Mouse (Mus musculus) heart, embryonic 10.5 days (tissue): ENCODE results near the gene Tti1. TPM values are rescaled to one million over a fixed set of nuclear protein-coding genes. Genes with fewer than 3 reads are reported as not detected.

Experiments
- DNase-seq: peaks from one replicate; pipeline ENCODE4 v3.0.0-alpha.2; 2017; ENCODE audit warnings: low spot score
- H3K27ac ChIP-seq: fragments of 300-500 bp; sonication (generic); 2 replicates; pipeline ENCODE4 v1.5.1; 2016; ENCODE audit warnings: mild to moderate bottlenecking
- H3K27me3 ChIP-seq: fragments of 300-500 bp; sonication (generic); 2 replicates; pipeline ENCODE4 v1.6.1; 2016; ENCODE audit warnings: mild to moderate bottlenecking; ENCODE audit not compliant: poor library complexity, insufficient read depth, severe bottlenecking
- H3K36me3 ChIP-seq: fragments of 300-500 bp; sonication (generic); 2 replicates; pipeline ENCODE4 v1.6.1; 2016; ENCODE audit warnings: mild to moderate bottlenecking, moderate library complexity
- H3K4me1 ChIP-seq: fragments of 300-500 bp; sonication (generic); 2 replicates; pipeline ENCODE4 v1.6.1; 2016; ENCODE audit warnings: mild to moderate bottlenecking
- H3K4me3 ChIP-seq: fragments of 300-500 bp; sonication (generic); 2 replicates; pipeline ENCODE4 v1.5.1; 2016; ENCODE audit warnings: mild to moderate bottlenecking, moderate library complexity
- H3K9me3 ChIP-seq: fragments of 300-500 bp; sonication (generic); 2 replicates; pipeline ENCODE4 v1.6.1; 2016; ENCODE audit warnings: mild to moderate bottlenecking, moderate library complexity
- WGBS: fragments of 180-500 bp; shearing (Covaris S2); methylation state at CpG from one replicate; pipeline ENCODE4 v1.1.7; 2016; 5-methylcytosine and 5-hydroxymethylcytosine counted together
- polyA plus RNA-seq: library from polyadenylated mRNA; unstranded; fragments of >200 nt; fragmentation: Nextera tagmentation; extraction: Ambion mirVana; gene quantifications from 2 replicates; pipeline ENCODE4 v1.2.1, GENCODE M21; 2016

Tti1 gene
- polyA plus RNA-seq, 1 experiment from 2014 or later: 30.5 TPM

GRCm38 (mm10) chr2:158035813-158036212 is 7.6 kb upstream of the Tti1 start:
- Histone ChIP-seq H3K27me3 (no peaks in the 10 kb centered on the region), H3K4me3 (no peak overlapping the region), H3K36me3 (peaks cover 20% of the 10 kb centered on the region), H3K27ac (no peak overlapping the region), H3K4me1 (peaks cover 25% of the 10 kb centered on the region), H3K9me3 (no peaks in the 10 kb centered on the region)
- DNase-seq: no peak
- WGBS: 85% methylated on average over 2 of the region's 2 CpGs

- no peaks in the 10 kb centered on the region for H3K36me3 ChIP-seq
- peak overlapping the region; percentile 95 for H3K4me3 ChIP-seq
- 86% methylated on average over 7 of the region's 7 CpGs for WGBS
- H3K4me1 ChIP-seq: peaks cover 31% of the 10 kb centered on the region
- no peaks in the 10 kb centered on the region for H3K9me3 ChIP-seq
- H3K27me3 ChIP-seq: no peaks in the 10 kb centered on the region
- 0 out of 2 replicates have a peak overlapping the region, but pooled peaks have one; percentile 42 for H3K27ac ChIP-seq
- no peak for DNase-seq
Measured at GRCm38 (mm10) chr2:158030007-158030406, 1.8 kb upstream of the Tti1 start.

GRCm38 (mm10) chr2:158027855-158028353 is 329 bp downstream of the Tti1 start:
- Histone ChIP-seq H3K27me3 (no peaks in the 10 kb centered on the region), H3K9me3 (no peaks in the 10 kb centered on the region), H3K27ac (peak overlapping the region; percentile 97), H3K36me3 (no peaks in the 10 kb centered on the region), H3K4me1 (peaks cover 31% of the 10 kb centered on the region), H3K4me3 (peak overlapping the region; percentile 95)
- 2% methylated on average over 16 of the region's 16 CpGs for WGBS
- DNase-seq: no peak

GRCm38 (mm10) chr2:158017330-158017729 is 10.9 kb downstream of the Tti1 start:
- Histone ChIP-seq H3K27me3 (no peaks in the 10 kb centered on the region), H3K4me3 (no peak overlapping the region), H3K4me1 (no peaks in the 10 kb centered on the region), H3K36me3 (no peaks in the 10 kb centered on the region), H3K9me3 (no peaks in the 10 kb centered on the region), H3K27ac (no peak overlapping the region)
- DNase-seq: no peak
- 84% methylated on average over 4 of the region's 4 CpGs for WGBS

- Histone ChIP-seq H3K27ac (no peak overlapping the region), H3K27me3 (no peaks in the 10 kb centered on the region)
- 94% methylated on average over 3 of the region's 3 CpGs for WGBS
Measured at GRCm38 (mm10) chr2:158012608-158013007, 15.6 kb downstream of the Tti1 start.

GRCm38 (mm10) chr2:158009373-158009772 is 18.9 kb downstream of the Tti1 start:
- H3K27me3 ChIP-seq: no peaks in the 10 kb centered on the region
- H3K4me1 ChIP-seq: peaks cover 18% of the 10 kb centered on the region
- WGBS: 82% methylated on average over 7 of the region's 7 CpGs
- peaks cover 51% of the 10 kb centered on the region for H3K36me3 ChIP-seq
- H3K9me3 ChIP-seq: no peaks in the 10 kb centered on the region
- no peak overlapping the region for H3K4me3 ChIP-seq
- H3K27ac ChIP-seq: no peak overlapping the region
- no peak for DNase-seq

More at GRCm38 (mm10) chr2:158012608-158013007, 15.6 kb downstream of the Tti1 start:
- DNase-seq: no peak
- Histone ChIP-seq H3K36me3 (peaks cover 21% of the 10 kb centered on the region), H3K4me3 (no peak overlapping the region), H3K9me3 (no peaks in the 10 kb centered on the region), H3K4me1 (peaks cover 8% of the 10 kb centered on the region; the same call in 1 of the 2 replicates)

GRCm38 (mm10) chr2:158005641-158006040 is 22.6 kb downstream of the Tti1 start:
- no peaks in the 10 kb centered on the region for H3K9me3 ChIP-seq
- H3K27ac ChIP-seq: no peak overlapping the region
- WGBS: 90% methylated on average over 4 of the region's 4 CpGs
- H3K4me1 ChIP-seq: peaks cover 19% of the 10 kb centered on the region
- H3K36me3 ChIP-seq: peaks cover 55% of the 10 kb centered on the region
- H3K27me3 ChIP-seq: no peaks in the 10 kb centered on the region
- no peak for DNase-seq
- H3K4me3 ChIP-seq: no peak overlapping the region

- peaks cover 51% of the 10 kb centered on the region for H3K36me3 ChIP-seq
- H3K9me3 ChIP-seq: no peaks in the 10 kb centered on the region
- H3K4me3 ChIP-seq: no peak overlapping the region
- DNase-seq: no peak
- peaks cover 19% of the 10 kb centered on the region for H3K4me1 ChIP-seq
- no peak overlapping the region for H3K27ac ChIP-seq
- H3K27me3 ChIP-seq: no peaks in the 10 kb centered on the region
- 52% methylated on average over 6 of the region's 6 CpGs for WGBS
Measured at GRCm38 (mm10) chr2:158004620-158005019, 23.6 kb downstream of the Tti1 start.

- no peak overlapping the region for H3K4me3 ChIP-seq
- 78% methylated on average over 3 of the region's 3 CpGs for WGBS
- H3K27ac ChIP-seq: no peak overlapping the region
- H3K27me3 ChIP-seq: no peaks in the 10 kb centered on the region
- peaks cover 8% of the 10 kb centered on the region for H3K4me1 ChIP-seq
- H3K36me3 ChIP-seq: peaks cover 37% of the 10 kb centered on the region
- H3K9me3 ChIP-seq: no peaks in the 10 kb centered on the region
- DNase-seq: no peak
Measured at GRCm38 (mm10) chr2:157998817-157999216, 29.4 kb downstream of the Tti1 start.

GRCm38 (mm10) chr2:157992501-157992900 is 35.7 kb downstream of the Tti1 start:
- no peak overlapping the region for H3K27ac ChIP-seq
- no peak overlapping the region for H3K4me3 ChIP-seq
- 91% methylated on average over 4 of the region's 4 CpGs for WGBS
- H3K36me3 ChIP-seq: peaks cover 64% of the 10 kb centered on the region
- peaks cover 18% of the 10 kb centered on the region for H3K4me1 ChIP-seq
- H3K9me3 ChIP-seq: no peaks in the 10 kb centered on the region
- H3K27me3 ChIP-seq: no peaks in the 10 kb centered on the region
- DNase-seq: no peak

- Histone ChIP-seq H3K9me3 (no peaks in the 10 kb centered on the region), H3K36me3 (peaks cover 51% of the 10 kb centered on the region), H3K27ac (no peak overlapping the region), H3K4me1 (peaks cover 28% of the 10 kb centered on the region), H3K27me3 (no peaks in the 10 kb centered on the region), H3K4me3 (no peak overlapping the region)
- 75% methylated on average over 6 of the region's 6 CpGs for WGBS
- no peak for DNase-seq
Measured at GRCm38 (mm10) chr2:157991026-157991425, 37.2 kb downstream of the Tti1 start.

- Histone ChIP-seq H3K9me3 (no peaks in the 10 kb centered on the region), H3K27me3 (no peaks in the 10 kb centered on the region), H3K4me3 (no peak overlapping the region), H3K36me3 (peaks cover 48% of the 10 kb centered on the region), H3K27ac (no peak overlapping the region), H3K4me1 (peaks cover 39% of the 10 kb centered on the region)
- DNase-seq: no peak
- 90% methylated on average over 2 of the region's 2 CpGs for WGBS
Measured at GRCm38 (mm10) chr2:157989946-157990345, 38.3 kb downstream of the Tti1 start.

GRCm38 (mm10) chr2:157988416-157989190 is 39.6 kb downstream of the Tti1 start:
- H3K9me3 ChIP-seq: no peaks in the 10 kb centered on the region
- peaks cover 41% of the 10 kb centered on the region for H3K4me1 ChIP-seq
- no peak overlapping the region for H3K27ac ChIP-seq
- 63% methylated on average over 7 of the region's 7 CpGs for WGBS
- H3K36me3 ChIP-seq: peaks cover 36% of the 10 kb centered on the region
- no peaks in the 10 kb centered on the region for H3K27me3 ChIP-seq
- no peak for DNase-seq
- no peak overlapping the region for H3K4me3 ChIP-seq
